Mouse (Mus musculus) midbrain, embryonic 11.5 days (tissue): Measurements from ENCODE around the gene Prkd2. TPM values are rescaled to one million over a fixed set of nuclear protein-coding genes. Genes with fewer than 3 reads are reported as not detected.
A peak's percentile ranks its signal among the peaks of the same experiment; 100 is the strongest.

ENCODE experiments used
- ATAC-seq: fragments of 200-750 bp; cut with Nextera tagmentation; 2 replicates; pipeline ENCODE4 v1.8.0; 2017; ENCODE audit warnings: moderate TSS enrichment, moderate library complexity; ENCODE audit not compliant: low FRiP score
- DNase-seq: peaks from one replicate; pipeline ENCODE4 v3.0.0; 2015; ENCODE audit warnings: low spot score; ENCODE audit errors: missing footprints
- H3K27ac ChIP-seq: fragments of 300-500 bp; sonication (generic); 2 replicates; pipeline ENCODE4 v1.5.1; 2014; ENCODE audit warnings: low read depth, low read length
- H3K27me3 ChIP-seq: fragments of 300-500 bp; sonication (generic); 2 replicates; pipeline ENCODE4 v1.6.1; 2014; ENCODE audit warnings: mild to moderate bottlenecking, low read length, moderate library complexity, mixed read lengths; ENCODE audit not compliant: control insufficient read depth, insufficient read depth
- H3K36me3 ChIP-seq: fragments of 300-500 bp; sonication (generic); 2 replicates; pipeline ENCODE4 v1.6.1; 2014; ENCODE audit warnings: mild to moderate bottlenecking, low read length, moderate library complexity, mixed read lengths; ENCODE audit not compliant: control insufficient read depth, insufficient read depth
- H3K4me1 ChIP-seq: fragments of 300-500 bp; sonication (generic); 2 replicates; pipeline ENCODE4 v1.6.1; 2014; ENCODE audit warnings: low read length; ENCODE audit not compliant: control insufficient read depth, insufficient read depth
- H3K4me2 ChIP-seq: fragments of 300-500 bp; sonication (generic); 2 replicates; pipeline ENCODE4 v1.6.1; 2014; ENCODE audit warnings: mild to moderate bottlenecking, moderate library complexity
- H3K4me3 ChIP-seq: fragments of 300-500 bp; sonication (generic); 2 replicates; pipeline ENCODE4 v1.5.1; 2014; ENCODE audit warnings: low read depth, low read length
- H3K9ac ChIP-seq: fragments of 300-500 bp; sonication (generic); 2 replicates; pipeline ENCODE4 v1.6.1; 2014; ENCODE audit warnings: low read length
- H3K9me3 ChIP-seq: fragments of 300-500 bp; sonication (generic); 2 replicates; pipeline ENCODE4 v1.6.1; 2016; ENCODE audit warnings: low read length; ENCODE audit not compliant: control insufficient read depth
- WGBS: fragments of 180-500 bp; shearing (Covaris S2); extraction: QIAGEN DNeasy Blood & Tissue Kit; methylation state at CpG from one replicate; pipeline ENCODE4 v1.1.7; 2014; 5-methylcytosine and 5-hydroxymethylcytosine counted together
- polyA plus RNA-seq: library from polyadenylated mRNA; unstranded; fragments of >200 nt; fragmentation: Nextera tagmentation; extraction: Ambion mirVana; gene quantifications from 2 replicates; pipeline ENCODE4 v1.2.1, GENCODE M21; 2014

Gene Prkd2
- polyA plus RNA-seq, 1 experiment from 2014 or later: 10.3 TPM

DNA sequence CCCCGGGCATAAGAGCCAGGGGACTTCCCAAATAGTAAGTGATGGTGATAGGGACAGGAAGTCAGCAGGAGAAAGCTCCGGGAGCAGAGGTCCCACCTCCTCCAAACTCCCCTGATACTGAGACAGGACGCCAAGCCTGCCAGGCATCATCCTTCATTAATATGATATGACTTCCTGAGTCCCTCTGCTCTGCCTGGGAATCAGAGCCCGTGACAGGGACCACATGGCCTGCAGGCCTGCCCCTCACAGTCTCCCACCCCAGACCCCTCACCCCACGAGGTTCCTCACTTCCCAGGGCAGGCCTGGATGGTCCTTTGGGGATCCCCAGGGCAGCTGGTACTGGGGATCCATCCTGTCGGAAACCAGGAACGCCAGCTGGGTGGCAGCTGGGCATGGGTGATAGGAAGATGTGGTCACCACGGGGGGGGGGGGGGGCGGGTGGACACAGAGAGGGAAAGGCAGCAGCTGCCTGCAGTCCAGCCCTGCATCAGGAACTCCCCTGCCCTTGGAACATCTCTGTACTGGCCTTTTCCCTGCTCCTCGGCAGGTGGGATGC, 61.5 kb downstream of the Prkd2 start:
- 54% methylated on average over 8 of the region's 10 CpGs for WGBS

DNA sequence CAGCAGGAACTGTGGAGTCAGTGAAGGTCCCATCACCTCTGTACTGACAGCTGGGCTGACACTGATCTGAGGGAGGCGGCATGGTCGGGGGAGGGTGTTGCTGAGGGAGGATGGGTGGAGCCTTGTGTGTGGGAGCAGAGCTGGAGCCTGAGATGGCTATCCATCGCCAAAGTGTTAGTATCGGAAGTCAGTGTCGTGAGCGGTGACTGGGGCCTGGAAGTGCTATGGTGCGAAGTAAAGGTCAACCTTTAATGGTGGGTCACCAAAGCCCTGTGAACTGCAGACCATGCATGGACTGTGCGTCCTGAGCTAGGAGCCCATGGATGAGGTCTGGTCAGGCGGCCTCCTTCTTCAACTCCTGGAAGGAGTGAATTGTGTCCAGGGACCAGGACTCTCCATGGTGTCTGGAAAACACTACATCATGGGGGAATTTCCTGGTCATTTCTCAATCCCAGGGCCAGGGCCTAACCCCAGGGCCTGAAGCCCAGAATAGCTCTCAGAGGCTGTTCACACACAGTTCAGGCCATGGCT, 62.9 kb downstream of the Prkd2 start:
- ATAC-seq (no peak), DNase-seq (no peak)
- Histone ChIP-seq H3K27ac (no peak overlapping the region), H3K4me2 (no peak overlapping the region), H3K9me3 (no peaks in the 10 kb centered on the region), H3K4me1 (peaks cover 3% of the 10 kb centered on the region), H3K4me3 (no peak overlapping the region), H3K27me3 (no peaks in the 10 kb centered on the region), H3K36me3 (no peaks in the 10 kb centered on the region), H3K9ac (no peak overlapping the region)
- 52% methylated on average over 9 of the region's 9 CpGs for WGBS

More for the DNA sequence above, 61.5 kb downstream of the Prkd2 start:
- peaks cover 7% of the 10 kb centered on the region for H3K4me1 ChIP-seq
- H3K27me3 ChIP-seq: no peaks in the 10 kb centered on the region
- H3K27ac ChIP-seq: no peak overlapping the region
- no peaks in the 10 kb centered on the region for H3K36me3 ChIP-seq
- H3K9me3 ChIP-seq: no peaks in the 10 kb centered on the region
- ATAC-seq (no peak), DNase-seq (no peak)
- no peak overlapping the region for H3K9ac ChIP-seq
- no peak overlapping the region for H3K4me3 ChIP-seq
- no peak overlapping the region for H3K4me2 ChIP-seq

DNA sequence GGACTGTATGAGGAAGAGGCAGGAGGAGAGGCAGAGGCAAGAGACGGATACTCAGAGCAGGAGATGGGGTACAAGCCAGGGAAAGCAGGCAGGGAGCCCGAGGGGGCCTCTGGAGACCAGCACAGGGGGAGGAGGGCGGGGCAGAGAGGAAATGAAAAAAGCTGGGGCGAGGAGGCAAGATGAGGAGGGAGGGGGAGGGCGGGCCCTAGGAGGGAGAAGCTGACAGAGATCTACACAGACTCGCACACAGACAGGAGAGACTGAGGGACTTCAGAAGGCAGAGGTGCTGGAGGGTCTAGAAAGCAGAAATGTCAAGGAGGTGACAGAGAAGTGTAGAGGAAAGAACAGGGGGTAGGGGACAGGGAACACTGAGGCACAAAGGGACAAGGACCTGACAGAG, 63.6 kb downstream of the Prkd2 start, which contains the start of gene Ptgir:
Gene Ptgir (plus strand): TSS at position 210 of the 400 bp plus-strand sequence.
- H3K27me3 ChIP-seq: no peaks in the 10 kb centered on the region
- H3K27ac ChIP-seq: no peak within 1 kb of the TSS
- no peaks in the 10 kb centered on the region; the same call in 1 of the 2 replicates for H3K4me1 ChIP-seq
- DNase-seq (no peak), ATAC-seq (peak; percentile 49; the same call in 1 of the 2 replicates)
- no peaks in the 10 kb centered on the region for H3K36me3 ChIP-seq
- WGBS: 22% methylated on average over 6 of the region's 6 CpGs
- H3K9ac ChIP-seq: no peak within 1 kb of the TSS
- no peak within 1 kb of the TSS for H3K4me2 ChIP-seq
- no peak within 1 kb of the TSS for H3K4me3 ChIP-seq
- no peaks in the 10 kb centered on the region for H3K9me3 ChIP-seq

DNA sequence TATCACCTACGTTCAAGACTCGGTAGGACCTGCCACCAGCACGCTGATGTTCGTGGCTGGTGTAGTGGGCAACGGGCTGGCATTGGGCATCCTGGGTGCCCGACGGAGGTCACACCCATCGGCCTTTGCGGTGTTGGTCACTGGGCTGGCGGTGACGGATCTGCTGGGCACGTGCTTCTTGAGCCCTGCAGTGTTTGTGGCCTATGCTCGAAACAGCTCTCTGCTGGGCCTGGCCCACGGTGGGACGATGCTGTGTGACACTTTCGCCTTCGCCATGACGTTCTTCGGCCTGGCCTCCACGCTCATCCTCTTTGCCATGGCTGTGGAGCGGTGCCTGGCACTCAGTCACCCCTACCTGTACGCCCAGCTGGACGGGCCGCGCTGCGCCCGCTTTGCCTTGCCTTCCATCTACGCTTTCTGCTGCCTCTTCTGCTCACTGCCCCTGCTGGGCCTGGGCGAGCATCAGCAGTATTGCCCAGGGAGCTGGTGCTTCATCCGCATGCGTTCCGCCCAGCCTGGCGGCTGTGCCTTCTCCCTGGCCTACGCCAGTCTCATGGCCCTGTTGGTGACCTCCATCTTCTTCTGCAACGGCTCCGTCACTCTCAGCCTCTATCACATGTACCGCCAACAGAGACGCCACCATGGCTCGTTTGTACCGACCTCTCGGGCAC, 64.3 kb downstream of the Prkd2 start:
- H3K9me3 ChIP-seq: no peaks in the 10 kb centered on the region
- WGBS: 91% methylated on average over 41 of the region's 41 CpGs
- H3K9ac ChIP-seq: no peak overlapping the region
- no peak overlapping the region for H3K4me2 ChIP-seq
- DNase-seq: no peak
- H3K4me1 ChIP-seq: no peaks in the 10 kb centered on the region; the same call in 1 of the 2 replicates
- no peak overlapping the region for H3K27ac ChIP-seq
- H3K36me3 ChIP-seq: no peaks in the 10 kb centered on the region
- H3K27me3 ChIP-seq: no peaks in the 10 kb centered on the region
- ATAC-seq: no peak
- no peak overlapping the region for H3K4me3 ChIP-seq

GRCm38 (mm10) chr7:16907842-16908241, 65.1 kb downstream of the Prkd2 start:
- ATAC-seq (no peak), DNase-seq (no peak)
- Histone ChIP-seq H3K27ac (no peak overlapping the region), H3K4me3 (no peak overlapping the region), H3K4me2 (no peak overlapping the region), H3K9ac (no peak overlapping the region), H3K9me3 (no peaks in the 10 kb centered on the region), H3K4me1 (no peaks in the 10 kb centered on the region; the same call in 1 of the 2 replicates), H3K36me3 (no peaks in the 10 kb centered on the region), H3K27me3 (no peaks in the 10 kb centered on the region)
- WGBS: 91% methylated on average over 7 of the region's 7 CpGs

GRCm38 (mm10) chr7:16908367-16908766, 65.7 kb downstream of the Prkd2 start:
- ATAC-seq: no peak
- H3K9me3 ChIP-seq: no peaks in the 10 kb centered on the region
- H3K36me3 ChIP-seq: no peaks in the 10 kb centered on the region
- no peaks in the 10 kb centered on the region for H3K27me3 ChIP-seq
- WGBS: 59% methylated on average over 11 of the region's 11 CpGs
- DNase-seq: no peak
- no peak overlapping the region for H3K4me3 ChIP-seq
- no peak overlapping the region for H3K4me2 ChIP-seq
- H3K9ac ChIP-seq: peak overlapping the region; percentile 26; the same call in 1 of the 2 replicates
- no peaks in the 10 kb centered on the region; the same call in 1 of the 2 replicates for H3K4me1 ChIP-seq
- H3K27ac ChIP-seq: no peak overlapping the region

GRCm38 (mm10) chr7:16908859-16909258, 66.2 kb downstream of the Prkd2 start:
- Histone ChIP-seq H3K27me3 (no peaks in the 10 kb centered on the region), H3K27ac (no peak overlapping the region), H3K4me2 (no peak overlapping the region), H3K36me3 (no peaks in the 10 kb centered on the region), H3K4me1 (no peaks in the 10 kb centered on the region; the same call in 1 of the 2 replicates), H3K9ac (peak overlapping the region; percentile 26; the same call in 1 of the 2 replicates), H3K4me3 (no peak overlapping the region), H3K9me3 (no peaks in the 10 kb centered on the region)
- DNase-seq (no peak), ATAC-seq (no peak)
- WGBS: 72% methylated on average over 11 of the region's 11 CpGs

DNA sequence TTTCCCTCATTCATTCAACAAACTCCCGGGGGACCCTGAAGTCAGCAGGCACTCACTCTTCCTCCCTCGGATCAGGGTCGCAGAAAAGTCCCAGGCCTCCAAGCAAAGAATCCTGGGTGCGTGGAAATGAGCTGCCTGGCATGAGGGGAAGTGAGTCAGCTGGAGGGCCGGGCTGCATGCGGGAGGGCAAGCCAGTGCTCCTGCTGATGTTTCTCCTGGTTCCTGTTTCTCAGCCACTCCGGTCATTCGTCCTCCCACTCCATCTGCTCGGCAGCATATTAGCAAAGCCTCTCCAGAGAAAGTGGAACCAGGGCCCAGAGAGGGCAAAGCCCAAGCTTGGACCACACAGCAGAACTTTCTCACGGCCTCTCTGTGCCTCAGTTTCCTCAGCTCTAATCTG, 67.2 kb downstream of the Prkd2 start:
- DNase-seq (no peak), ATAC-seq (no peak)
- Histone ChIP-seq H3K27me3 (no peaks in the 10 kb centered on the region), H3K27ac (no peak overlapping the region), H3K4me2 (no peak overlapping the region), H3K4me3 (no peak overlapping the region), H3K4me1 (no peaks in the 10 kb centered on the region; the same call in 1 of the 2 replicates), H3K36me3 (no peaks in the 10 kb centered on the region), H3K9me3 (no peaks in the 10 kb centered on the region), H3K9ac (no peak overlapping the region)
- WGBS: 53% methylated on average over 10 of the region's 10 CpGs

- H3K4me3 ChIP-seq: no peak overlapping the region
- H3K36me3 ChIP-seq: peaks cover 13% of the 10 kb centered on the region
- 90% methylated on average over 3 of the region's 3 CpGs for WGBS
- ATAC-seq: no peak
- H3K9me3 ChIP-seq: no peaks in the 10 kb centered on the region
- H3K27me3 ChIP-seq: no peaks in the 10 kb centered on the region
- H3K27ac ChIP-seq: no peak overlapping the region
- H3K4me1 ChIP-seq: no peaks in the 10 kb centered on the region
- DNase-seq: no peak
- no peak overlapping the region for H3K9ac ChIP-seq
- H3K4me2 ChIP-seq: no peak overlapping the region
These were observed 69.2 kb downstream of the Prkd2 start for GRCm38 (mm10) chr7:16911904-16912303.
